Mouse (Mus musculus) embryonic facial prominence, embryonic 12.5 days (tissue): ENCODE data around the gene Tmem246. TPM values are rescaled to one million over a fixed set of nuclear protein-coding genes. Genes with fewer than 3 reads are reported as not detected.

Experiments
- ATAC-seq: fragments of 200-750 bp; cut with Nextera tagmentation; 2 replicates; pipeline ENCODE4 v1.8.0; 2017; ENCODE audit not compliant: insufficient number of reproducible peaks, insufficient read depth, low FRiP score, low TSS enrichment
- H3K27ac ChIP-seq: fragments of 300-500 bp; sonication (generic); 2 replicates; pipeline ENCODE4 v1.5.1; 2016; ENCODE audit warnings: mild to moderate bottlenecking
- H3K27me3 ChIP-seq: fragments of 300-500 bp; sonication (generic); 2 replicates; pipeline ENCODE4 v1.6.1; 2016; ENCODE audit warnings: mild to moderate bottlenecking, moderate library complexity
- H3K36me3 ChIP-seq: fragments of 300-500 bp; sonication (generic); 2 replicates; pipeline ENCODE4 v1.6.1; 2016; ENCODE audit warnings: mild to moderate bottlenecking
- H3K4me1 ChIP-seq: fragments of 300-500 bp; sonication (generic); 2 replicates; pipeline ENCODE4 v1.6.1; 2016
- H3K4me2 ChIP-seq: fragments of 300-500 bp; sonication (generic); replicated peaks from 2 replicates; pipeline ENCODE4 v1.6.1; 2016; ENCODE audit warnings: mild to moderate bottlenecking, moderate library complexity
- H3K4me3 ChIP-seq: fragments of 300-500 bp; sonication (generic); 2 replicates; pipeline ENCODE4 v1.5.1; 2016; ENCODE audit warnings: mild to moderate bottlenecking
- H3K9ac ChIP-seq: fragments of 300-500 bp; sonication (generic); 2 replicates; pipeline ENCODE4 v1.6.1; 2016; ENCODE audit warnings: mild to moderate bottlenecking, moderate library complexity
- H3K9me3 ChIP-seq: fragments of 300-500 bp; sonication (generic); 2 replicates; pipeline ENCODE4 v1.6.1; 2016; ENCODE audit warnings: mild to moderate bottlenecking, moderate library complexity
- WGBS: fragments of 180-500 bp; shearing (Covaris S2); methylation state at CpG from one replicate; pipeline ENCODE4 v1.1.7; 2016; 5-methylcytosine and 5-hydroxymethylcytosine counted together
- polyA plus RNA-seq: library from polyadenylated mRNA; unstranded; fragments of >200 nt; fragmentation: Nextera tagmentation; extraction: Ambion mirVana; gene quantifications from 2 replicates; pipeline ENCODE4 v1.2.1, GENCODE M21; 2016

Tmem246 gene
- polyA plus RNA-seq, 1 experiment from 2014 or later = 25.0 TPM

DNA sequence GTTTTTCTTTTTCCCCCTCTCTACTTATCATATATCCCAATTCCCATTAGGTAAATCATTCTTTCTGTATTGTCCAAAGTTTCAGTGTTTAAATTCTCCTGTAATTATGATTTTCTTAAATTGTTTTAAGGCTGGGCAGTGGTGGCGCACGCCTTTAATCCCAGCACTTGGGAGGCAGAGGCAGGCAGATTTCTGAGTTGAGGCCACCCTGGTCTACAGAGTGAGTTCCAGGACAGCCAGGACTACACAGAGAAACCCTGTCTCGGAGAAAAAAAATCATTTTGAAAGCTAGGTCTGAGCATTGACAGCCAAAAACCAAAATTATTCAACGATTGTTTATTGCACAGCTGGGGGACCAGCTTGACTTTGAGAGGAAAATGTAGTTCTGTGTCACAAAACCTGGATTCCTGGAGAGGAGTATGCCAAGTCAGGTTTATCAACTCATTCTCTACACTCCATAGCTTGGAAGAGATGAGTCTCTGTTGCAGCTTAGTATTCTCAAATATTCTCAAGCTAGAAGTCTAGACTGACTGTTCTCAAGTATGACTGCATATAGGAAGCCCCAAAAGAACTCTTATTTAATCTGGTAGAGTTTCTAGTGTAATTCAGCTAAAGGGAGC, 61.9 kb downstream of the Tmem246 start:
- no peak overlapping the region for H3K27ac ChIP-seq

DNA sequence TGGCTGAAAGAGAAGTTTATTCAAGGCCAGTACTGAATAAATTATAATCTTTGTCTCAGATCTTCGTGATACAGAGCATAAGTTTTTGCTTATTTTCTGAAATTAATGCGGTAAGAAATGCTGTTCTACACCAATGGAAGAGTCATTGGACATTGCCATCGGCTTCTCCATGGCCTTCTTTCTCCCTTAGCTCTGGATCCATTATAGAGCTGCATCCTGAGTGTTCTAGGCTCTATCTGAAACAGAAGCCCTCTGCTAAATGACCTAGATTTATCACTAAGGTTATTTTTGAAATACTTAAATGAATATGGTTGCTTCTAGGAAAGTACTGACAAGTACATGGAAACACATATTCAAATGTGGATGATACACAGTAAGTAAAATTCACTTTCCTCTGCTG, 62.6 kb downstream of the Tmem246 start:
- H3K4me3 ChIP-seq = no peak overlapping the region
- H3K4me2 ChIP-seq = no peak overlapping the region
- H3K9me3 ChIP-seq = peaks cover 3% of the 10 kb centered on the region; the same call in 1 of the 2 replicates
- peaks cover 16% of the 10 kb centered on the region for H3K36me3 ChIP-seq
- no peaks in the 10 kb centered on the region for H3K4me1 ChIP-seq
- 82% methylated on average over 3 of the region's 3 CpGs for WGBS
- H3K9ac ChIP-seq = no peak overlapping the region
- H3K27ac ChIP-seq = no peak overlapping the region
- ATAC-seq = no peak
- no peaks in the 10 kb centered on the region for H3K27me3 ChIP-seq

More for the DNA sequence above, 61.9 kb downstream of the Tmem246 start:
- ATAC-seq = no peak
- 92% methylated on average over 4 of the region's 4 CpGs for WGBS
- H3K27me3 ChIP-seq = no peaks in the 10 kb centered on the region
- no peak overlapping the region for H3K9ac ChIP-seq
- H3K36me3 ChIP-seq = peaks cover 9% of the 10 kb centered on the region
- H3K4me3 ChIP-seq = no peak overlapping the region
- H3K4me2 ChIP-seq = no peak overlapping the region
- no peaks in the 10 kb centered on the region for H3K4me1 ChIP-seq
- no peaks in the 10 kb centered on the region for H3K9me3 ChIP-seq

Other genes starting within 250 kb of the Tmem246 start
- gene Acnat2, start 189.7 kb downstream of the Tmem246 start, polyA plus RNA-seq = 0.32 TPM in 1 of 2 replicates, not detected in the other
- not detected in 2 replicates for gene Acnat1, start 124.0 kb downstream of the Tmem246 start, polyA plus RNA-seq
- gene Baat, start 91.3 kb downstream of the Tmem246 start, polyA plus RNA-seq = 0.08 and 0.24 TPM in 2 replicates
- 85.6 and 87.7 TPM in 2 replicates for gene Mrpl50, start 76.8 kb downstream of the Tmem246 start, polyA plus RNA-seq
- gene Zfp189, start 76.7 kb downstream of the Tmem246 start, polyA plus RNA-seq = 11.8 and 12.5 TPM in 2 replicates
- 0.10 TPM in 1 of 2 replicates, not detected in the other for gene Aldob, start 48.3 kb downstream of the Tmem246 start, polyA plus RNA-seq
- gene Rnf20, start 34.1 kb upstream of the Tmem246 start, polyA plus RNA-seq = 53.4 and 56.3 TPM in 2 replicates
- 0.08 and 0.17 TPM in 2 replicates for gene Ppp3r2, start 84.1 kb upstream of the Tmem246 start, polyA plus RNA-seq
- 2.5 TPM in 2 replicates for gene Grin3a, start 247.9 kb upstream of the Tmem246 start, polyA plus RNA-seq